28 mouse cellular contexts compared by ENCODE assay signal in the genomic region with DNA sequence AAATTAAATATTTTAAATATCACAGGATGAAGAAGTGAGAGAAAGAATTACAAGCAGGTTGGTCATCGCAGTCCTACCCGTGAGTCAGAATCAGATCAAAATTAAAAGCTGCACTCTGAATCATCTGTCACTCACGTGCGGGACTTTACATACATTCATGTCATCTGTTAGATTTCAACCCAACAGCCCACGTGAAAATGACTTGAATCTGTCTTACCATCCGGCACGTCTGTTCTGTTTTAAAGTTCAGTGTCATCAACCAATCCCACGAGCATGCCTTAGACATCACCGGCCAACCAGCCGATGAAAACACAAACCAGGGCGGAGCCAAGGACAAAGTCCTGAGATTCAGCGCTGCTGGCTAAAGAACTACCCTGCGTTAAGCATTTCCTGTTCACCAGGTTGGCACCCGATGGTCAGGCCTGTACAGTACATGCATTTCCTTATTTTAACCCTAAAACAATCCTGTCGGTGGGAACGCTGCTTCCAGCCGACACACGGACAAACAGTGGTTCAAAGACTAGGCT. TPM values are rescaled to one million over a fixed set of nuclear protein-coding genes. Genes with fewer than 3 reads are reported as not detected.
DNase-seq lines count a peak whose midpoint lies in the region; ATAC-seq and TF ChIP-seq lines count a peak whose summit lies in the region.
"Had no signal": no experiment of that assay in that cellular context is flagged by ENCODE, and none has a peak within 500 bp of the region (broad histone marks: within the 10 kb centered on the region; RNA-seq: fewer than 3 reads in every experiment).

No protein-coding gene starts in this region.

- no peaks in the 10 kb centered on the region for H3K27me3 ChIP-seq in kidney, adult 2 months (replicated peaks; ENCODE audit: control insufficient read depth, insufficient read depth, low read length)
- peaks cover 27% of the 10 kb centered on the region for H3K27me3 ChIP-seq in kidney, embryonic 15.5 days
- H3K27me3 ChIP-seq in liver, embryonic 11.5 days (replicated peaks; ENCODE audit: control insufficient read depth, insufficient read depth, low read length): peaks cover 34% of the 10 kb centered on the region

- no peak overlapping the region for H3K4me2 ChIP-seq in kidney, embryonic 15.5 days
- H3K4me2 ChIP-seq in liver, embryonic 11.5 days: no peak overlapping the region
- H3K4me2 ChIP-seq: embryonic facial prominence, embryonic 15.5 days; forebrain, embryonic 13.5 days; hindbrain, embryonic 13.5 days; limb, embryonic 13.5 days; liver, embryonic 12.5 days; midbrain, embryonic 11.5 days had no signal

- H3K4me1 ChIP-seq in kidney, adult 2 months (ENCODE audit: control insufficient read depth, insufficient read depth, low read length): no peaks in the 10 kb centered on the region; the same call in 1 of the 2 replicates
- H3K4me1 ChIP-seq in kidney, embryonic 15.5 days: peaks cover 42% of the 10 kb centered on the region
- peaks cover 22% of the 10 kb centered on the region for H3K4me1 ChIP-seq in liver, embryonic 11.5 days (replicated peaks; ENCODE audit: control insufficient read depth, insufficient read depth, low read length)

- no peak overlapping the region for H3K4me3 ChIP-seq in kidney, adult 2 months (ENCODE audit: insufficient read depth, low read depth, low read length)
- H3K4me3 ChIP-seq in kidney, embryonic 15.5 days (replicated peaks): no peak overlapping the region
- no peak overlapping the region for H3K4me3 ChIP-seq in liver, embryonic 11.5 days (ENCODE audit: low read depth, low read length)
- H3K4me3 ChIP-seq: embryonic facial prominence, embryonic 10.5 days; embryonic facial prominence, embryonic 15.5 days; forebrain, embryonic 13.5 days; hindbrain, embryonic 13.5 days; limb, embryonic 13.5 days; liver, embryonic 12.5 days had no signal

- 56% methylated on average over 18 of the region's 18 CpGs for WGBS in kidney, adult 2 months
- 78% methylated on average over 18 of the region's 18 CpGs for WGBS in kidney, embryonic 15.5 days
- WGBS in liver, embryonic 11.5 days: 69% methylated on average over 18 of the region's 18 CpGs

- H3K9ac ChIP-seq in kidney, embryonic 15.5 days: no peak overlapping the region
- H3K9ac ChIP-seq in liver, embryonic 11.5 days (ENCODE audit: low read depth, low read length): no peak overlapping the region
- H3K9ac ChIP-seq: embryonic facial prominence, embryonic 15.5 days; forebrain, embryonic 13.5 days; hindbrain, embryonic 13.5 days; limb, embryonic 13.5 days; liver, embryonic 12.5 days; liver, postnatal 0 days had no signal

- H3K9me3 ChIP-seq in kidney, embryonic 15.5 days (replicated peaks): no peaks in the 10 kb centered on the region
- no peaks in the 10 kb centered on the region for H3K9me3 ChIP-seq in liver, embryonic 11.5 days (ENCODE audit: control insufficient read depth, low read length)
- H3K9me3 ChIP-seq: embryonic facial prominence, embryonic 10.5 days; embryonic facial prominence, embryonic 15.5 days; forebrain, embryonic 13.5 days; hindbrain, embryonic 13.5 days; limb, embryonic 13.5 days; liver, embryonic 12.5 days had no signal

- peak; percentile 92 for DNase-seq in kidney, adult 2 months
- DNase-seq in brain, adult 2 months (ENCODE audit: low read depth, low spot score): peak; percentile 43
- peak; percentile 71 to 87 for DNase-seq in kidney, postnatal 25 days
- DNase-seq in frontal cortex, postnatal 25 days (ENCODE audit: low spot score in 2 of 2): no peak
- no peak for DNase-seq in liver, embryonic 11.5 days (ENCODE audit: low spot score)
- DNase-seq: adrenal gland, adult 2 months; cerebellum, adult 8-10 months; cerebellum, postnatal 25 days; gastrocnemius, postnatal 14 days; heart, postnatal 14 days; liver, postnatal 0 days; lung, postnatal 36 days; right cerebral cortex, postnatal 4 days; thymus, postnatal 4 days had no signal

- ATAC-seq in kidney, embryonic 15.5 days (replicated peaks; ENCODE audit: low FRiP score): no peak
- ATAC-seq in cerebellum, adult (ENCODE audit: insufficient number of reproducible peaks, low FRiP score, low TSS enrichment): no peak
- ATAC-seq in liver, embryonic 11.5 days (replicated peaks; ENCODE audit: low FRiP score): no peak
- ATAC-seq: activated CD4-positive, CD25-positive, alpha-beta regulatory T cell, adult 4 months; CD4-positive, CD25-positive, alpha-beta regulatory T cell, adult 4 months; forebrain, embryonic 13.5 days; liver, embryonic 12.5 days; liver, postnatal 0 days; midbrain, embryonic 16.5 days had no signal

- 0 out of 2 replicates have a peak overlapping the region, but pooled peaks have one; percentile 5 for H3K27ac ChIP-seq in kidney, adult 2 months (ENCODE audit: insufficient read depth, low read depth, low read length)
- H3K27ac ChIP-seq in kidney, embryonic 15.5 days: no peak overlapping the region
- H3K27ac ChIP-seq in liver, embryonic 11.5 days (ENCODE audit: low read depth, low read length): no peak overlapping the region
- H3K27ac ChIP-seq: embryonic facial prominence, embryonic 10.5 days; embryonic facial prominence, embryonic 15.5 days; forebrain, embryonic 13.5 days; hindbrain, embryonic 13.5 days; limb, embryonic 13.5 days; liver, embryonic 12.5 days had no signal

- no peaks in the 10 kb centered on the region for H3K36me3 ChIP-seq in kidney, adult 2 months (ENCODE audit: control insufficient read depth, insufficient read depth, low read length)
- no peaks in the 10 kb centered on the region for H3K36me3 ChIP-seq in kidney, embryonic 15.5 days
- H3K36me3 ChIP-seq in liver, embryonic 11.5 days (ENCODE audit: control insufficient read depth, insufficient read depth, low read length): no peaks in the 10 kb centered on the region
- H3K36me3 ChIP-seq: embryonic facial prominence, embryonic 15.5 days; limb, embryonic 13.5 days; liver, embryonic 12.5 days had no signal

- no peak for TF ChIP-seq CTCF in kidney, adult 2 months (conservative IDR thresholded peaks at IDR 0.05; ENCODE audit: insufficient read depth, insufficient read length, low read depth, low read length)

- TF ChIP-seq POLR2A in kidney, adult 2 months (IDR thresholded peaks at IDR 0.05; ENCODE audit: low read depth, low read length): no peak

RNA-seq across cellular contexts. Expression of gene 4933428G20Rik, which starts 28.2 kb away (rescaled TPM):
- polyA plus RNA-seq in kidney, adult 2 months (2012; rRNA removed): not detected in 2 replicates
- 0.49 and 0.84 TPM in 2 replicates for polyA plus RNA-seq in kidney, embryonic 15.5 days (2015; fragmentation: Nextera tagmentation; extraction: Ambion mirVana)
- polyA plus RNA-seq in liver, embryonic 11.5 days (2014; fragmentation: Nextera tagmentation; extraction: Ambion mirVana): 0.21 and 0.44 TPM in 2 replicates
- polyA plus RNA-seq: activated CD4-positive, CD25-positive, alpha-beta regulatory T cell, adult 4 months; CD4-positive, CD25-positive, alpha-beta regulatory T cell, adult 4 months; heart, embryonic 14.5 days; midbrain, embryonic 11.5 days; neural tube, embryonic 11.5 days had no signal

RNA-seq across cellular contexts. Expression of gene Srcin1, which starts 47.6 kb away (rescaled TPM):
- polyA plus RNA-seq in kidney, adult 2 months (2012; rRNA removed): 13.0 and 13.2 TPM in 2 replicates
- 0.83 and 0.85 TPM in 2 replicates for polyA plus RNA-seq in kidney, embryonic 15.5 days (2015; fragmentation: Nextera tagmentation; extraction: Ambion mirVana)
- polyA plus RNA-seq in liver, embryonic 11.5 days (2014; fragmentation: Nextera tagmentation; extraction: Ambion mirVana): 0.13 and 0.14 TPM in 2 replicates
- polyA plus RNA-seq: activated CD4-positive, CD25-positive, alpha-beta regulatory T cell, adult 4 months; CD4-positive, CD25-positive, alpha-beta regulatory T cell, adult 4 months had no signal

Comparison
In these comparisons a context has a peak if more than half of its experiments do, and no peak if none do; other contexts are left out.
1. DNase-seq: peak in kidney, adult 2 months (single experiment), brain, adult 2 months (single experiment) and kidney, postnatal 25 days (2 of 2); none in frontal cortex, postnatal 25 days (0 of 2) and liver, embryonic 11.5 days (single experiment).